In the genomic region with DNA sequence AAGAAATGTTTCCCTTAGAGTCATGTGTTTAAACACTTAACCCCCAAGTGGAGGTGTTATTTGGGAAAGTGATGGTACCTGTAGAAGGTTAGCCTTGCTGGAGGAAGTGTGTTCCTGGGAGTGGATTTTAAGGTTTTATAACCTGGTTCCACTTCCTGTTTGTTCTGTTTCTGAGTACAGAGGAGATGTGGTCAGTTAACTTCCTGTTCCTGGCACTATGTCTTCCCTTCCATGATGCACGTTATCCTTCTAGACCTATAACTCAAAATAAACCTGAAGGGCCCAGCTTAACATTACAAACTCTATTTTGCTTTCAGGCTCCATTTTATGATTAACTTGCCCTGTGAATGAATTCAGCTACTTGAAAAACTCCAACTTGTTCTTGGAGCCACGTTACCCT, we compare ENCODE assay signal across 27 mouse cellular contexts.
DNase-seq lines count a peak whose midpoint lies in the region; ATAC-seq and TF ChIP-seq lines count a peak whose summit lies in the region.
"Had no signal": no experiment of that assay in that cellular context is flagged by ENCODE, and none has a peak within 500 bp of the region (broad histone marks: within the 10 kb centered on the region; RNA-seq: fewer than 3 reads in every experiment).

No protein-coding gene starts in this region.

- no peaks in the 10 kb centered on the region for H3K79me2 ChIP-seq in MEL (ENCODE audit: control insufficient read depth, insufficient read depth, low read length, poor library complexity)

- TF ChIP-seq POLR2A in MEL (IDR thresholded peaks at IDR 0.05; ENCODE audit: control insufficient read depth in 1 of 2, insufficient read depth in 1 of 2, low read depth in 1 of 2, low read length in 2 of 2, poor library complexity in 1 of 2): no peak

- peak; percentile 13 for DNase-seq in heart, adult 11 months
- no peak for DNase-seq in heart, adult 9 months (ENCODE audit: low spot score in 2 of 2)
- peak; percentile 11 for DNase-seq in MEL (ENCODE audit: low read depth, low spot score)
- peak; percentile 59 for DNase-seq in naive thymus-derived CD4-positive, alpha-beta T cell, adult 2 months (ENCODE audit: low read depth)
- no peak for DNase-seq in hindbrain, embryonic 14.5 days (ENCODE audit: low spot score)
- DNase-seq in thymus, adult 18-20 months: no peak
- DNase-seq in embryo, embryonic 9.5 days (ENCODE audit: extremely low spot score): no peak
- DNase-seq: adrenal gland, adult 2 months; cerebellum, adult 11-12 months; cerebellum, postnatal 25 days; gastrocnemius, postnatal 10 days; heart, adult 18-20 months; heart, postnatal 14 days; kidney, adult 8-10 months; kidney, postnatal 14 days; layer of hippocampus, postnatal 36 days; liver, embryonic 13.5 days; lung, adult 2 months; lung, postnatal 36 days; thymus, postnatal 25 days had no signal

- H3K27me3 ChIP-seq in MEL (ENCODE audit: control insufficient read depth in 1 of 2, insufficient read depth in 2 of 2, low read length in 2 of 2): no peaks in the 10 kb centered on the region
- H3K27me3 ChIP-seq in hindbrain, embryonic 14.5 days (ENCODE audit: control insufficient read depth, insufficient read depth, low read length): no peaks in the 10 kb centered on the region
- H3K27me3 ChIP-seq: embryonic facial prominence, embryonic 15.5 days; heart, embryonic 13.5 days; hindbrain, embryonic 12.5 days; liver, embryonic 13.5 days; neural tube, embryonic 15.5 days had no signal

- H3K27ac ChIP-seq in MEL (ENCODE audit: control insufficient read depth, low read depth, low read length): no peak overlapping the region
- no peak overlapping the region for H3K27ac ChIP-seq in hindbrain, embryonic 14.5 days
- H3K27ac ChIP-seq: embryonic facial prominence, embryonic 15.5 days; heart, embryonic 13.5 days; hindbrain, embryonic 12.5 days; liver, embryonic 13.5 days; neural tube, embryonic 15.5 days had no signal

- H3K36me3 ChIP-seq in MEL (ENCODE audit: control insufficient read depth in 1 of 2, insufficient read depth in 2 of 2, low read length in 2 of 2): no peaks in the 10 kb centered on the region
- H3K36me3 ChIP-seq in hindbrain, embryonic 14.5 days (replicated peaks; ENCODE audit: control insufficient read depth, insufficient read depth): no peaks in the 10 kb centered on the region
- H3K36me3 ChIP-seq: embryonic facial prominence, embryonic 15.5 days; heart, embryonic 13.5 days; hindbrain, embryonic 12.5 days; liver, embryonic 13.5 days; neural tube, embryonic 15.5 days had no signal

- 85% methylated on average over 2 of the region's 2 CpGs for WGBS in hindbrain, embryonic 14.5 days

- H3K4me3 ChIP-seq in MEL (ENCODE audit: control insufficient read depth in 1 of 2, insufficient read depth in 1 of 2, low read depth in 2 of 2, low read length in 2 of 2): no peak overlapping the region
- no peak overlapping the region for H3K4me3 ChIP-seq in hindbrain, embryonic 14.5 days (replicated peaks; ENCODE audit: low read length)
- H3K4me3 ChIP-seq: embryonic facial prominence, embryonic 15.5 days; heart, embryonic 13.5 days; hindbrain, embryonic 12.5 days; liver, embryonic 13.5 days; neural tube, embryonic 15.5 days had no signal

- TF ChIP-seq CTCF in MEL (IDR thresholded peaks at IDR 0.05 in 2 of 3, conservative IDR thresholded peaks at IDR 0.05 in 1 of 3; ENCODE audit: control insufficient read depth in 1 of 3, insufficient read depth in 1 of 3, low read depth in 2 of 3, low read length in 3 of 3, poor library complexity in 1 of 3, severe bottlenecking in 1 of 3): no peak

- TF ChIP-seq RAD21 in MEL (IDR thresholded peaks at IDR 0.05; ENCODE audit: low read depth, low read length): no peak

- H3K4me1 ChIP-seq in MEL (ENCODE audit: control insufficient read depth in 1 of 2, insufficient read depth in 2 of 2, low read length in 2 of 2): no peaks in the 10 kb centered on the region
- H3K4me1 ChIP-seq in hindbrain, embryonic 14.5 days (replicated peaks; ENCODE audit: control insufficient read depth, insufficient read depth, low read length): no peaks in the 10 kb centered on the region
- H3K4me1 ChIP-seq: embryonic facial prominence, embryonic 15.5 days; heart, embryonic 13.5 days; hindbrain, embryonic 12.5 days; liver, embryonic 13.5 days; neural tube, embryonic 15.5 days had no signal

- TF ChIP-seq EP300 in MEL (IDR thresholded peaks at IDR 0.05; ENCODE audit: low read depth in 1 of 2, low read length in 2 of 2): no peak

- no peak overlapping the region for H3K4me2 ChIP-seq in hindbrain, embryonic 14.5 days (replicated peaks)
- H3K4me2 ChIP-seq: embryonic facial prominence, embryonic 15.5 days; heart, embryonic 13.5 days; hindbrain, embryonic 12.5 days; liver, embryonic 13.5 days; neural tube, embryonic 15.5 days had no signal

- peak; percentile 87 to 95 for ATAC-seq in hematopoietic stem cell, adult 5-6 weeks (replicated peaks in 1 of 2; ENCODE audit: insufficient read depth in 1 of 2, low FRiP score in 2 of 2, low TSS enrichment in 1 of 2, low read depth in 1 of 2, poor library complexity in 2 of 2, severe bottlenecking in 2 of 2)
- ATAC-seq in hindbrain, embryonic 14.5 days (ENCODE audit: low FRiP score): no peak
- ATAC-seq: forebrain, embryonic 16.5 days; midbrain, embryonic 16.5 days had no signal

- no peak overlapping the region for H3K9ac ChIP-seq in MEL (ENCODE audit: control insufficient read depth, low read depth, low read length, poor library complexity, severe bottlenecking)
- no peak overlapping the region for H3K9ac ChIP-seq in hindbrain, embryonic 14.5 days
- H3K9ac ChIP-seq: embryonic facial prominence, embryonic 15.5 days; heart, embryonic 13.5 days; hindbrain, embryonic 12.5 days; liver, embryonic 13.5 days; neural tube, embryonic 15.5 days had no signal

- H3K9me3 ChIP-seq in MEL (replicated peaks; ENCODE audit: insufficient read depth, low read length): no peaks in the 10 kb centered on the region
- H3K9me3 ChIP-seq in hindbrain, embryonic 14.5 days (ENCODE audit: control insufficient read depth, low read length): no peaks in the 10 kb centered on the region
- H3K9me3 ChIP-seq: embryonic facial prominence, embryonic 15.5 days; heart, embryonic 13.5 days; hindbrain, embryonic 12.5 days; liver, embryonic 13.5 days; neural tube, embryonic 15.5 days had no signal

TF ChIP-seq in MEL, 35 proteins besides CTCF, POLR2A, EP300 and RAD21:
- TF ChIP-seq RCOR1 (IDR thresholded peaks at IDR 0.05; ENCODE audit: low read depth, low read length) (no peak), GABPA (IDR thresholded peaks at IDR 0.05; ENCODE audit: low read depth, low read length) (no peak), MXI1 (IDR thresholded peaks at IDR 0.05; ENCODE audit: low read depth, low read length) (no peak), ZNF384 (IDR thresholded peaks at IDR 0.05; ENCODE audit: low read depth, low read length) (no peak), HCFC1 (IDR thresholded peaks at IDR 0.05; ENCODE audit: low read depth, low read length) (no peak), SMC3 (IDR thresholded peaks at IDR 0.05; ENCODE audit: low read depth, low read length) (no peak), POLR2AphosphoS2 (IDR thresholded peaks at IDR 0.05; ENCODE audit: low read length) (no peak), UBTF (IDR thresholded peaks at IDR 0.05; ENCODE audit: borderline replicate concordance, insufficient read depth, low read depth, low read length) (no peak)

Comparison
In these comparisons a context has a peak if more than half of its experiments do, and no peak if none do; other contexts are left out.
1. DNase-seq: peak in heart, adult 11 months (single experiment), MEL (single experiment) and naive thymus-derived CD4-positive, alpha-beta T cell, adult 2 months (single experiment); none in heart, adult 9 months (0 of 2), hindbrain, embryonic 14.5 days (single experiment), thymus, adult 18-20 months (0 of 2) and embryo, embryonic 9.5 days (single experiment).